Mouse (Mus musculus) lung, postnatal 25 days (tissue): Measurements from ENCODE around the gene Banf1.
"Not testable (repeated sequence)": the region's sequence is repeated elsewhere in the genome, so short reads cannot be mapped to it uniquely, and the experiment has no call there.

Experiments
- DNase-seq: peaks from one replicate; pipeline ENCODE4 v3.0.0; 2022; ENCODE audit warnings: low spot score

Banf1 gene

DNA sequence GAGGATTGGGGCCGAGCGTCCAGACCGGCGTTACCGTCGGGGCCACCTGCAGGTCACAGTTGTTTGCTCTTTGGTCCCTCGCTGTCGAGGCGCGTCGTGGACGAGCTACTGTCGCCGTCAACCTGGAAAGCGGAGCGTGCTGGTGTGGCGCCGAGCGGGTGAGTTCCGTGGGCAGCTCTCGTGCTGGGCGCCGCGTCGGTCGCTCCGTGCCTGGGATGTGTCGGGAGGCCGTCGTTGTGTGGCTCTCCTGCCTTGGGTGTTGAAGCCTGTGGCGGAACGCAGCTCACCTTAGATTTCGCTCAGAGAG lies at the start of gene Banf1:
TSS of gene Banf1 (minus strand) at position 116 of the 307 bp plus-strand sequence.
- no peak for DNase-seq

DNA sequence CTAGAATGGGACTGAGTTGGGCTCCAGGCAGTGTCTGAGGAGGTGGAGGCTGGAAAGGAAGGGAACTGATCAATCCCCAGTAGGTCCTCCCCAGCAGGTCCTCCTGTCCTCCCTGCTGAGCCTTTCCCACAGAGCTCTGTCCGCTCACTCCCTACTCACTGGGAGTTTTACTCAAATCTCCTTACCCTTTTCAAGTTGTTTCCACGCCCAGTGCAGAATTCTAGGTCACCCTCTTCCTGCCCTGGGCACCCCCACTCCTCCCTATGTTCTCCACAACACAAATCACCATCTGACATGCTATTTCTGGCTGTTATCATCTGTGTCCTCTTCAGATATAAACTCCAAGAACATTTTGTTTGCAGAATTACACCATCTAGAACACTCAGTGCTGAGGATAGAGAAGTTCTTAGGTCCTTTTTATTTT lies 47.6 kb upstream of the Banf1 start:
- peak; percentile 68 for DNase-seq

DNA sequence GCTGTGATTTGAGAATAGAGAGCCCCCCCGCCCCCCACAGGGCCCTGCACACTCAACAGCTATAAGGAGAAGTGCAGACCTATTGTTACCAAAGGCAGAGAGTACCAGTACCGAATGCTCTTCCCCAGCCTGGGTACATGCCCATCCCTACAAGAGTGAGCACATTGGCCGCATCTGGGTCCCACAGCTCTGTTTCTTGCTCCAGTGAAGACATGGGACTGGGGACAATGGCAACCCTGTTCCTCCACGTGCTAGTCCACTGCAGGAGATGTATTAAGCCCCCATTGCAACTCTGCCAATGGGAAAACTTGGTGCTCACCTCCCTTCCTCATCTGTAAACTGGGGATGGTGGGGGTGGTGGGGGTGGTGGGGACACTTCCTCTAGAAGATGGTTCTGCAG lies 46.9 kb upstream of the Banf1 start:
- DNase-seq: no peak

DNA sequence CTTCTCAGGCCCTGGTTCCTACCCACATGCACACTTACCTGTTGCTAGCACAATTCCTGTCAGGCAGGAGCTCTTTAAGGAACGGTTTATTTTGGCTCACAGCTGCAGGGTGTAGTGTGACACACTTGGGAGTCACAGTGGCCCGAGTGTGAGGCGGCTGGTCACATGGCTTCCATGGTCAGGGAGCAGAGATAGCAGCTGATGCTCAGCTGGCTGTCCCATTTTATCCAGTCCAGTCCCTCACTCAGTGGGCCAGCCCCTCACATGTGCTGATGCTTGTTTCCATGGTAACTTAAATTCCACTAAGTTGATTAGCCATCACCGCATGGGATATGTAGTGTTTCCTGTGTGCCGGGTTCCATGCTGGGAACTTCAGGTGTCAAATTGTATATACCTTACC lies 45.0 kb upstream of the Banf1 start:
- no peak for DNase-seq

DNA sequence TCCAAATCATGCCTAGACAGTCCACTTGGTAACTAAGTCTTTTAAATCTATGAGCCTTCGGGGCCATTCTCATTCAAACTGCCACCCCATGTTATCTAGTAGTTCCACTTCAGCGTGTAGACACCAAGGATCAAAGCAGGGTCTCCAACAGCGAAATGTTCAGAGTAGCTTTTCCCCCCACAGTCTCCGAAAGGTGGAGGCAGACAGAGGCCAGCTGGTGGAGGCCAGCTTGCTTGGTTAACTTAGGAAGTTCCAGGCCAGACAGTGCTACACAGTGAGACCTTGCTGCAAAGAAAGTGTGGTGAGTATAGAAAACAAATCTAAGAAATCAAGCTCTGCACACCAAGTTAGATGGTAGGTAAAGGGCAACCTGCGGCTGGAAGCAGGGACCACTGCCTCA lies 43.7 kb upstream of the Banf1 start:
- DNase-seq: no peak

DNA sequence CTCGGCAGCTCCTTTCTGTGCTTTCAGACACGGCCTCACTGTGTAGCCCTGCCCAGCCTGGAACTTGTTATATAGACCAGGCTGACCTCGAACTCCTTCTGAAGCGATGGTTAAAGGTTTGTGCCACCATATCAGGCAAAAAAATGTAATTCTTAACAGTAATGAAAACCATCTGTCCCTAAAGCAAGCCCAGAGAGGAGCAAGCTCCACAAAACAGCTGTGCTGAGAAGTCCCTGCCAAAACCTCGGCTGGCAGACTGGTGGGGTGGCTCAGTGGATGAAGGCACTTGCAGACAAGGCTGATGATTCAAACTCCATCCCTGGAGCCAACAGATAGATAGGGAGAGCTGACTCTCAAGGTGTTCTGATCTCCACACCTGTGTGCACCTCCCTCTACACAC lies 42.1 kb upstream of the Banf1 start:
- peak; percentile 36 for DNase-seq

DNA sequence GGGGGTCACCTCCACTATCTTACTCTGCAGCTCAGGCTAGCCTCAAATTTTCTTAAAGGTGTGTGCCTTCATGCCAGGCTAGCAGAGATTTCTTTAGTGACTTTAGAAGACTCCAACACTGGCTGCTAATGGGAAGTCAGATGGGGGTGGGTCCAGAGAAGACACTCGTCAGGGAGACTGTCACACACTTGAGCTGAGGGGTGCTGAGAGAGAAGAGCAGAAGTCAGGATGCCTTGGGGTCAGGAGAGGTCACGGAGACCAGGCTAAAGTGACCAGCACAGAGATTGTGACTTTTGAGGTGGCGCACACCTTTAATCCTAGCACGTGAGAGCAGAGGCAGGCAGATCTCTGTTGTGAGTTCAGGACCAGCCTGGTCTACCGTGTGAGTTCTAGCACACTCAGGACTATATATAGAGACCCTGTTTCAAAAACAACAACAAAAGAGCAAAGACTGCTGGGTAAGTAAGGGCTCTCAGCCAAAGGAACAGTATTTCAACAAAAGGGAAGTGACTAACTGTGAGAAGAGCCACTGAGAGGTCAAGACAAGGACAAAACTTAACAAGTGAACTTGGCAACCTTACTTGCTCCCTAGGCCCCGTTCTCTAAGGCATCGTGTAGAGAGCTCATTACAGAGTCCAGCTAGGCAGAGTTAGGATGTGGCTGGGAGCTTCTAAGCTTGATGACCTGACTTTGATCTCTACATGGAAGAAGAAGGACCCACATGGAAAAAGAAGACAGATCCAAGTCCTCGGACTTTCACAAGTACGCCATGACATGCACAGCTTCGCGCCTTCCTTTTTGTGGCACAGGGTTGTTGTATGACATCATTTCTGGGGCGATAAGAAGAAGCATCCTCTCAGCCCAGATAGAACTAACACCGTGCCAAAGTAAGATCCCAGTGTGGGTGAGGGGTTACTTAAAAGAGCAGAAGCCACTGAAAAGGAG lies 41.4 kb upstream of the Banf1 start:
- peak; percentile 50 for DNase-seq

DNA sequence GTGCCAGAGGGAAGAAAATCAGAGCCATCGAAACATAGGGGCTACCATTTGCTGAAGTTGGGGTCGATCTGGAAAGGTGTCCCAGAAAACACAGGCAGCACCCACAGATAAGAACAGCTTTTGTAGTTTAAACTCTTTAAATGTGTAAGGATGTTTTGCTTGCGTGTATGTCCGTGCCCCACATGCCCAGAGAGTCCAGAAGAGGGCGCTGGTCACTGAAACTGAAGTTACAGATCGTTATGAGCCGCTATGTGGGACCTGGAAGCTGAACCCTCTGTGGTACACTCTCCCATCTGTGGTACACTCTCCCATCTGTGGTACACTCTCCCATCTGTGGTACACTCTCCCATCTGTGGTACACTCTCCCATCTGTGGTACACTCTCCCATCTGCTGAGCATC lies 40.2 kb upstream of the Banf1 start:
- peak; percentile 71 for DNase-seq

DNA sequence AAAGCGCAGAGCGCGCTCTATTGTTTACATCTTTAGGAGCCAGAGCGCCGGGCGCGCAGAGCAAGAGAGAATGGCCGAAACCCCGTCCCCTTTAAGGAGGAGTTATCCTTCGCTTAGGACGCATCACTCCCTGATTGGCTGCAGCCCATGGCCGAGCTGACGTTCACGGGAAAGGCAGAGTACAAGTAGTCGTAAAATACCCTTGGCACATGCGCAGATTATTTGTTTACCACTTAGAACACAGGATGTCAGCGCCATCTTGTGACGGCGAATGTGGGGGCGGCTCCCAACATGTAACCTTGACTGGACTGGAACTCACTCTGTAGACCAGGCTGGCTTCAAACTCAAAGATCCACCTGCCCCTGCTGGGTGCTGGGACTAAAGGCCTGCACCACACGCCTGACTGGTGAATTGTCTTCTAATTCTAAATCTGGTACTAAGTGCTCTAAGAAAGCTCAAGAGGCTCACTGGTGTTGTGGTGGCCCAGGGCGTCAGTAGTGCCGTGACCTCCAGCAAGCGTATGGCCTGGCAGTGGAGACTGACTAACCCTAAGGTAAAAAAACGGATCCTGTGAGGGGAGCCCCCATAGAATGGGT lies 39.7 kb upstream of the Banf1 start:
- peak; percentile 52 for DNase-seq

DNA sequence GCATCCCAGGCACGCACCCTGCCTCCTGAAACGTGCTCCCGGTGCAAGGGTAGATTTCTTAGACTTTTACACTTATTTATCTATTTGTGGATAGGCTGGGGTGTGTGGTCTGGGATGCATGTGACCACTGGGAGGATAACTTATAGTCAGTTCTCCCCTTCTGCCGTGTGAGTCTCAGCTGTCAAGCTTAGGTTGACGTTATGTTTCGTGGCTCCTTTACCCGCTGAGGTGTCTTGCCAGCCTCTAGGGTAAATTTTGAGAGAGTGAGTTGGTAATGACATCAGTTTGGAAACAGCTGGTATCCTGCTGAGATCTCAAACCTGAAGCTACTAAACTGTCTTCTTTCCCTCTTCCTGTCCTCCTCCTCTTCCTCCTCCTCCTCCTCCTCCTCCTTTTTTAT lies 39.0 kb upstream of the Banf1 start:
- DNase-seq: no peak

DNA sequence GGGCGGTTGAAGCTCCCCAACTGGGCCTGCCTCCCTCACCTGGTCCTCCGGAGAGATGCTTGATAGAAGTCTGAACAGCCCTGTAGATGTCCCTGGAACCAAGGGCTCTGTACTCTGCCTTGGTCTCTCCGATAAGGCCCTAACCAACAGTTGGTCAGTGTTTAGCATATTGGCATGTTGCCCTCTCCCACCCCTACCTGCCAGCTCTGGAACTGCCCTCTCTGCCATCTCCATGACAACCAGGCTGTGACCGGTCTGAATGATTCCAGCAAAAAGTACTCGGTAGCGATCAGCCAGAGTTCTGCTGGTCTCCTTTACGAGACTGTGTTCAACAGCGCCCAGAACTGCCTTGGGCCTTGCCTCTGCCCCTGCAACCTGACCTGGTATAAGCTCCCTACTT lies 35.3 kb upstream of the Banf1 start, which contains the start of gene Tsga10ip:
TSS of gene Tsga10ip (minus strand) at position 234 of the 400 bp plus-strand sequence.
- no peak for DNase-seq

DNA sequence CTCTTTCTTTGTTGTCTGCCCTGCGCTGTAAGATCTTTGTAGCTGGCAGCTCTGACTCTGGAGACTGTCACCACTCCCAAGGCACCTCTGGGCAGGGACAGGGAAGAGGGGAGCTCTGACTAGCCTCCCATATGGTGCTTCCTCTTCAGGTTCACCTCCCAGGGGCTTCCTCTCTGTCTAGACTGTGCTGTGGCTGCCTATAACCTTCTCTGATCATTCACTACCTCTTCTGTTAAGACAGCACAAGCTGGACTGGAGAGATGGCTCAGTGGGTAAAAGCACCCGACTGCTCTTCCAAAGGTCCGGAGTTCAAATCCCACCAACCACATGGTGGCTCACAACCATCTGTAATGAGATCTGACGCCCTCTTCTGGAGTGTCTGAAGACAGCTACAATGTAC lies 34.1 kb upstream of the Banf1 start:
- not testable (repeated sequence) for DNase-seq

DNA sequence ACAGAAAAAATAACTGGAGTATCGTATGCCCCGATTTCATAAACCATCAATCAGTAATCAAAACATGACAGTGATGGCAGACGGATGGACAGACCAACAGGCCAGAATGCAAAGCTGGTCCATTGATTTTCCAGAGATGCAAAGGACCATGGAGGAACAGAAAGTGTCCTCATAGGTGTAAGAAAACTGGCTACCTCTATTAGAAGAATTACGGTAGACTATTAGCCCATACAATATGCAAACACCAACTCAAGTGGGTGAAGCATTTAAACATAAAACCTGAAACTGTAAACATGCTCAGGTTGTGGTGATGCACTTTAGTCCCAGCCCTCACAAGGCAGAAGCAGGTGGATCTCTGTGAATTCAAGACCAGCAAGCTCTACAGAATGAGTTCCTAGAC lies 28.4 kb upstream of the Banf1 start:
- DNase-seq: no peak

DNA sequence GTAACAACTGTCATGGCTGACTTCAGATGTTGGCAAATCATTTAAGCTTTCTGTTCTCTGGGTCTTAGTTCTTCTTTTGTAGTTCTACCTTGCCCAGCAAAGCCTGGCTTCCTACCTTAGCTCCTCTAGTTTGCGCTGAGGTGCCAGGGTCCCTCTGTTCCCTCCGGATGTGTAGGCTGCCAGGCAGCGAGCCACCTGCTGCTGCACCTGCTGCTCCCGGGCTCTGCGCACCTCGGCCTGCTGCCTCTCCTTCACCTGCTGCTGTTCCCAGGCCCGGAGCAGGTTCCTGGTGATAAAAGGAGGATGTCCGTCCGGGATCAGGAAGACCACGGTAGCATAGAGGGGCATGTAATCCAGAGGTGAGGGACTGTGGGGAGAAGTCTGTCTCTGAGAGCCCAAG lies 27.2 kb upstream of the Banf1 start:
- no peak for DNase-seq

DNA sequence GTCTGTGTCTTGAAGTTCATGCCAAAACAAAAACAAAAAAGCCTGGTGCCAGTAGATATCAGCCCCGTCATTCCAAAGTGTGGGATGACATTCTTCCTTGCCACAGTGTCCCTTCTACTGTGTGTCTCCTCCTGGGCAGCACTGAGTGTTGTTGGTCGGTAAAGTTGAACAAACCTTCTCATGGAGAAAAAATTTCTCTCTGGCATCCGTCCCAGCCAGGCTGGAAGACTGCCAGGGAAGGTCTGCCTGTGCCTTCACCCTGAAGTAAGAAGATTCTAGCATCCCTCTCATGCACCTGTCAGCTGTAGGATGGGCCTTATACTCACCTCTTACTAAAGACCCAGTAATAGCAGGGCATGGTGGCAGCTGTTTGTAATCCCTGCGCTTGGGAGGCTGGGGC lies 25.9 kb upstream of the Banf1 start:
- peak; percentile 49 for DNase-seq

DNA sequence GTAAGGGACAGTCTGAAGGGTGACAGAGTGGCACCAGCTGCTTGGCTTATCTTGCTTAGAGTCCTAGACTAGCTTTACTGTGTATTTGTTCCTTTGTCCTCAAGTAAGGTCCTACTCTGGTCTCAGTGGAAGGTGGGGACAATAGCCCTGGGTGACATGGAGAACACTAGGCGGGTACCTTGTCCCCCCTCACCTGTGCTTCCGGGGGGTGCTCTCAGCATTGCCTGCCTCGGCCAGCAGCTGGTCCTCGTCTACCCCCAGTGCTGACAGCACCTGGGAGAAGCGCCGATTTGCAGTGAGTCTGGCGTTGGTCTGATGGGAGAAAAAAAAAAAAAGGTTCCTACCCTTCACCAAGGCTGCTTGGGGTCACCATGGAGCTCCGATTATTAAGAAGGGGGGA lies 23.4 kb upstream of the Banf1 start:
- DNase-seq: no peak

DNA sequence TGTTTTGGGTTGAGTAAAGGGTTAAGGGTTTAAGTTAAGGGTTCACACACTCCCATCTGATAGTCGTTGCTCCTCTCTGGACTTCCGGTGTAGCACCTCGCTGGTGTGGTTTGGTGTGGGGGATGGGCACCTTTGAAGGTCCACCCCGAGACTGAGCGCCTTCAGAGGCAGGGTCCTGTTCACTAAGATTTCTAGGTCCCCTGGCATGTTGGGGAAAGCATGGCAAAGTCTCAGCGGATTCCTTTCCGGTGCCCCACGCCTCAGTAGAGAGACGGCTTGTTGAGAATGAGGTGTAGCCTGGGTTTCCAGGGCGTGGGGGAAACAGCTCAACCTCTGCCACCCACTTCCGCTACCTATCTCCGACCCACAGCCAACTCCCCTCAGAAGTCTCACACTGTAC lies 22.7 kb upstream of the Banf1 start:
- peak; percentile 49 for DNase-seq

DNA sequence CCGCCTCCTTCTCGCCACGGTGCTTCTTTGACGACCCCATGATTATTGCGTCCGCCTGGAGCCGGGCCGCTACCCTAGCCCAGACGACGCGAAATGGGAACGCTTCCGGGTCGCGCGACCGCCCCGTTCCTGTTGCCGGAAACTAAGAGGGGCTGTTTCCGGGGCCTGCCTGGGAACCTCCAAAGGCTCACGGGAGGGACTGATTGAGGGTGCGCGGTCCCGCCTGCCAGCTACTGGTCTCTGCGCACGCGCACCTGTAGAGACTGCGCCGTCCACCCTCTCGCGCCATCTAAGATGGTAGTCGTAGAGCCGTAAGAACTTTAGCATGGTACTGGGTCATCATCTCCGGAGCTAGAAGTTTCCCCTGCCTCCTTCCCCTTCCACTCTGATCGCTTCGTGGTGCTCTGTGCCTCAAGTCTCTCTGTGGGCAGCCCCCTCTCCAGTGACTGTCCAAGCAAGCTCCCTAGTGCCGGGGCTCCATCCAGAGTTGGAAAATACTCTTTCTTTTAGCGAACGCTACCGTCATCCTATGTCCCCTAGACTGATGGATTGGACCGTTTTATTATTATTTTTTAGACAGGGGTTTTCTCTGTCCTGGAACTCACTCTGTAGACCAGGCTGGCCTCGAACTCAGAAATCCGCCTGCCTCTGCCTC lies 21.7 kb upstream of the Banf1 start, which contains the start of gene Sart1:
TSS of gene Sart1 (minus strand) at position 116 of the 655 bp plus-strand sequence.
- peak; percentile 96 for DNase-seq

DNA sequence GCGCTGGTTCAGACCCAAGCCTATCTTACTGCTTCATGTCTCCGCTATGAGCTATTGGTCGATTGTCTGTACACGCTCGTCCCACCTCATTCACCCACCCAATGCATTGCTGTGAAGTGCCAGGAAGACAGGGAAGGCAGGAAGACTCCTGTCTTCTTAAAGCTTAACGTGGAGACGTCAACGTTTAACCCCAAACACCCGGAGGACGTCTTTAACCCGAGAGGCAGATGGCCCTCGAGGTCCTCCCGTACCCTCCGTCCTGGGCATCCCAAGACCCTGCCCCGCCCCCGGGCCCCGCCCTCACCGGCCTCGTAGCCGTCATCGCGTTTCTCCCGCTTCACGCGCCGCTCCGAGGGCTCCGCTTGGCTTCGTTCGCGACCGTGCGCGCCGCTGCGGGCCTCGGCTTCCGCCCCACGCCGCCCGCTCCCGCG lies 21.1 kb upstream of the Banf1 start:
- DNase-seq: no peak

DNA sequence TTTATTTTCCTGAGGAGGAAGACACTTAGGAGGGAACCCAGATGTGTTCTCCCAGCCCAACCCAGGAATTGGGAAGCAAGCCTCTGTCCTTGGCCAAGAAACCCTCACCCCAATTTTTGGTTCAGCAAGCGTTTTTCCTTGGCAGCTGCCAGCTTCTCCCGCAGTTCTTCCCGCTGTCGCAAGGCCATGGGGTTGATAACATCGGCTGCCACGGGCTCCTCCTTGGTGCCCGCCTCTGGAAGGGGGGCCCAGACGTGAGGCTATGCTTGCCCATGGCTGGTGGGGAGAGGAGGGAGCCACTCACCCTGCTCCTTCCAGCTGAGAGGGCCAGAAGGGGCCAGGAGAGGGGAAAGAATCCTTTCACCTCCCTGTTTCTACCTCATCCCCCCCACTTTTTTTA lies 17.7 kb upstream of the Banf1 start:
- no peak for DNase-seq

DNA sequence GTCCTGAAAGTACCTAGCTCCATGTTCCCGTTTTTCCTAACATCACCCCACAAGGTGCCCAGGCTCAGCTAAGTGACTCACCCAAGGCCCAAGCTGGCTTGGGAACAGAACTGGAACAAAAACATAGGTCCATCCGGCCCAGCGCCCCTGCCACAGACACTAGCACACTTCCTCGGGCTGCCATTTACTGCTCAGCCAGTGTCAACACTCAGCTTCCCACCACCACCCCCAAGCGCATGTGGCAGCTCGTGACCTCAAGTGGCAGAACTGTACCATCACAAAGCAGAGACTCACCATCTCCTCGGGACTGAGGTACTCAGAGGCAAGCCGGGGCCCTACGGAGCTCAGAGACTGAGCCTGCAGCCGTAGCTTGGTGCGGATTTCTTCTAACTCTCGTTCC lies 16.4 kb upstream of the Banf1 start:
- DNase-seq: no peak

DNA sequence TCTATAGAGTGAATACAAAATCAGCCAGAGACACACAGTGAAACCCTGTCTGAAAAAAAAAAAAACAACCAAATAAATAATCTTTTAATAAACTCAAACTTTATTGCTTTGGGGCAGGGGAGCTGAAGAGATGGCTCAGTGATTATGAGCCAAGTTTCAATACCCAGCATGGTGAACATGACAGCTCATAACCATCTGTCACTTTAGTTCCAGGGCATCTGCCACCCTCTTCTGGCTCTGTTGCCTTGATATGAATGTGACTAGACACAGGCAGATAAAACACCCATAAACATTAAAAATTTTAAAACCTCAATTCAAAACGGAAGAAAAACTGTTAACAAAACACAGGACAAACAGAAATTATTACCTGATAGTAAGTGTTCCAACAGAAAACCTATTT lies 10.5 kb upstream of the Banf1 start:
- DNase-seq: no peak

DNA sequence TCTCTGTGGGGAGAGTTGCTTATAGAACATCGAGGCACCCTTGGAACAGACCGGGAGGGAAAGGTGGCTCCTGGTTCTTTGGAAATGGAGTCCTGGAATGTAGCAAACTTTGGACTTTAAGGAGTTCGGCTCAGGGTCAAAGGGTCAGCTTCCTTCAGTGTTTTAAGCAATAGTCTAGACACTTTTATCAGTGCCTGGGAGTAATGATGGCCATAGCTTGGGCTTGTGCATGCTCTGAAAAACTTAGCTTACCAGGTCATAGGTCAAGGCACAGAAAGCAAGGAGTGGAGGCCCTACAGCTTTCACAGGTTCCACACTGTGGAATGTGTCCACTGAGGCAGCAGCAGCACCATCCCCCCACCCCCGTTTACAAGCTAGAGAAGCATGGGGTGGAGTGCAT lies 7.8 kb upstream of the Banf1 start:
- no peak for DNase-seq
